Mouse (Mus musculus) T-helper 2 cell (primary cell): ENCODE results near the gene Hopx.

Source experiments
- in situ Hi-C: fragments of 300-600 bp; cut with MboI, MseI; formaldehyde crosslinking; loops from one replicate; pipeline ENCODE4 v1.15.1; 2025; ENCODE audit warnings: high pct_unique_total_duplicates

Hopx gene

GRCm38 (mm10) chr5:77071626-77072025, 43.3 kb downstream of the Hopx start:
- in situ Hi-C loops, result no loop called here

- in situ Hi-C loops, result no loop called here
Observed at GRCm38 (mm10) chr5:77070987-77071386, 43.9 kb downstream of the Hopx start.

- in situ Hi-C loops, result no loop called here
Observed at GRCm38 (mm10) chr5:77067321-77067720, 47.6 kb downstream of the Hopx start.

- in situ Hi-C loops, result no loop called here
Observed at GRCm38 (mm10) chr5:77061372-77062038, 53.4 kb downstream of the Hopx start.

- in situ Hi-C loops, result no loop called here
Observed at GRCm38 (mm10) chr5:77060363-77060762, 54.6 kb downstream of the Hopx start.

DNA sequence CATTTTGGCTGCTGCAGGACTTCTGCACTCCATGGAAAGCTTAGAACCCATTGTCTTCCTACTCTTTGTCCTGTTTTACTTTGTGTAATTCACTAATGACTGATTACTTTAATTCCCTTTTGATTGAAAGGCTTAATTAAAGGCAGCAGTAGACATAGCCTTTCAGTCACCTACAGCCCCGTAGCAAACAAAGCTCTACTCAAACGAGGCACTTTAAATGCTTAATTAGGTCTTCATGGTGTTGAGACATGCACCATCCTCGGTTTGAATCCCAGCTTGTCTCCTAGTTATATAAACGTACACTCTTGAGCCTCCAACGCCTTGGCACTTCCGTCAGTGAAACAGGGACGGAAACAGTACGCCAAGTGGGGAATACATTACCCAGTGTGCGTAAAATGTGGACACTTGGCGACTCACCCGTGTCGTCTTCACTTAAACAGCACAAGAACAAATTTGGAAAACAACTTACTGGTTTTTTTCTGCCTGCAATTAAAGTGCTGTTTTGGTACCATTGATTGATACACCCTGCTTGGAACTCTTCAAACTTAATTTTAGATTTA, 58.0 kb downstream of the Hopx start:
- in situ Hi-C loops, result no loop called here

DNA sequence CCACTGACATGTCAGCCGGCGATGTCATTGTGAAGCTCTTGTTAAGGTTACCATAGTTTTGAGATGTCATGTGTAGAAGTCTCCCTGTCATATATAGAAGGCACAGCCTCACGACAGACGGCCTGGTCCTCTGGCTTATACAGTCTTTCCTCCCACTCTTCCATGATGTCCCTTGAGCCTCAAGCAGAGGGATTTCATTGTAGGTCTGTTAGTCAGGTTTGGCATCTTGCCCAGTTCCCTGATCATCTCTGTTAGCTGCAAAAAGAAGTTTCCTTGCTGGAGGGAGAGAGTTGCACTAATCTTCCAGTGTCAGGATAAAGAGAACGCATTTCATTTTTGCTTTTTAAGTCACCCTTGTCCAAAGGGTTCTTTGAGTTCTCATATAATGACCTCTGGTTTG, 62.3 kb downstream of the Hopx start:
- in situ Hi-C loops, result no loop called here

- in situ Hi-C loops, result no loop called here
Observed at GRCm38 (mm10) chr5:77044362-77044761, 70.6 kb downstream of the Hopx start.

DNA sequence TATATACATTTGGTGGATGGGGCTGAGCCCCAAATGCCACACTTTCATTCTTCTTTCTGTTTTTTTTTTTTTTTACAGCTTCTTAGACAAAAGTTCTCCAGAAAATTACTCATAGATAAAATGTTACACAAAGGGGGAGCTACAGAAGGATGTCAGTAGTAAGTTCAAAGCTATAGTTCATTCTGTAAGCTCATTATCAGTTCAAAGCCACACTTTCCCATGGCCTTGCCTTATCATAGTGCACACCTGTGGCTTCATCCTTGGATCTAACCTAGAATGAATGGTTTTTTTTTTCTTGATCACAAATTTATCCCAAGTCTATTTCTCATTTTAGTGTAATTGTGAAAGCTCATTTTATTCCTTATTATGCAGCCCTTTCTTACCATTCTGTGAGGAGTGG, 75.5 kb downstream of the Hopx start:
- in situ Hi-C loops, result loop anchor here (10.0 kb wide), 1 partner anchor 135 kb away; no protein-coding TSS in a partner anchor

- in situ Hi-C loops, result loop anchor here (10.0 kb wide), 1 partner anchor 136 kb away; no protein-coding TSS in a partner anchor
Observed at GRCm38 (mm10) chr5:77038451-77038850, 76.5 kb downstream of the Hopx start.
